In genomic region chr1:138619996-138620461, GRCm38 (mm10) we compare ENCODE assay signal across 8 mouse cellular contexts. TPM values are rescaled to one million over a fixed set of nuclear protein-coding genes. Genes with fewer than 3 reads are reported as not detected.
DNase-seq lines count a peak whose midpoint lies in the region; ATAC-seq and TF ChIP-seq lines count a peak whose summit lies in the region.

Gene Nek7 (minus strand): TSS chr1:138620141.

- no peaks in the 10 kb centered on the region for H3K79me2 ChIP-seq in heart, adult 2 months (replicated peaks; ENCODE audit: control insufficient read depth, insufficient read depth, low read length)

- peak within 1 kb of the TSS; percentile 75 for H3K4me2 ChIP-seq in limb, embryonic 11.5 days (ENCODE audit: low read depth, severe bottlenecking)
- peak within 1 kb of the TSS; percentile 79 for H3K4me2 ChIP-seq in midbrain, embryonic 12.5 days (replicated peaks)

- intact Hi-C loops in heart, adult 2 months (cut with DNase I) = loop anchor here (1.0 to 5.0 kb wide), 5 partner anchors 43 to 293 kb away; no protein-coding TSS in a partner anchor

- TF ChIP-seq CTCF in Patski (IDR thresholded peaks at IDR 0.05) = peak; percentile 76
- TF ChIP-seq CTCF in heart, adult 2 months (IDR thresholded peaks at IDR 0.05) = peak; percentile 83

- H3K4me1 ChIP-seq in embryonic facial prominence, embryonic 10.5 days = peaks cover 24% of the 10 kb centered on the region
- H3K4me1 ChIP-seq in heart, adult 2 months (ENCODE audit: control insufficient read depth, insufficient read depth, low read length) = peaks cover 7% of the 10 kb centered on the region
- H3K4me1 ChIP-seq in limb, embryonic 11.5 days (ENCODE audit: control insufficient read depth, insufficient read depth, low read length) = 0 out of 2 replicates have a peak, but pooled peaks cover 7% of the 10 kb centered on the region
- peaks cover 19% of the 10 kb centered on the region for H3K4me1 ChIP-seq in midbrain, embryonic 12.5 days

- DNase-seq in 3T3-L1 (ENCODE audit: low read depth, low spot score) = peak; percentile 86
- no peak for DNase-seq in Patski (ENCODE audit: low read depth, low spot score)
- peak; percentile 43 for DNase-seq in embryonic facial prominence, embryonic 10.5 days (ENCODE audit: low spot score)
- DNase-seq in heart, adult 2 months = peak; percentile 26 to 45
- DNase-seq in kidney, adult 11 months = peak; percentile 66
- peak; percentile 60 for DNase-seq in limb, embryonic 11.5 days (ENCODE audit: low spot score)
- DNase-seq in thymus, postnatal 14 days = peak; percentile 57

- no peak for TF ChIP-seq POLR2A in heart, adult 2 months (IDR thresholded peaks at IDR 0.05; ENCODE audit: insufficient read depth, low read depth, low read length)

- H3K9ac ChIP-seq in heart, adult 2 months (ENCODE audit: low read depth, low read length) = peak within 1 kb of the TSS; percentile 94
- peak within 1 kb of the TSS; percentile 83 for H3K9ac ChIP-seq in limb, embryonic 11.5 days (ENCODE audit: low read length)
- H3K9ac ChIP-seq in midbrain, embryonic 12.5 days (replicated peaks) = peak within 1 kb of the TSS; percentile 78

- CTCF ChIA-PET in Patski (lab: Charles Lee) = interaction anchor here (0.7 to 3.7 kb wide), 28 partner anchors 12 to 294 kb away, joined by 3 to 15 read pairs (median 4); no protein-coding TSS in a partner anchor

- 3% methylated on average over 11 of the region's 11 CpGs for whole genome bisulfite sequencing in embryonic facial prominence, embryonic 10.5 days
- WGBS in heart, adult 2 months = 3% methylated on average over 11 of the region's 11 CpGs
- WGBS in limb, embryonic 11.5 days = 3% methylated on average over 11 of the region's 11 CpGs
- 2% methylated on average over 11 of the region's 11 CpGs for WGBS in midbrain, embryonic 12.5 days

- H3K9me3 ChIP-seq in embryonic facial prominence, embryonic 10.5 days = no peaks in the 10 kb centered on the region
- no peaks in the 10 kb centered on the region for H3K9me3 ChIP-seq in limb, embryonic 11.5 days (ENCODE audit: control insufficient read depth, low read length)
- no peaks in the 10 kb centered on the region for H3K9me3 ChIP-seq in midbrain, embryonic 12.5 days

- POLR2A ChIA-PET in Patski (lab: Charles Lee) = interaction anchor here (0.7 to 2.3 kb wide), 2 partner anchors 12 to 63 kb away, joined by 4 to 6 read pairs; no protein-coding TSS in a partner anchor

- H3K36me3 ChIP-seq in embryonic facial prominence, embryonic 10.5 days (replicated peaks) = no peaks in the 10 kb centered on the region
- peaks cover 15% of the 10 kb centered on the region for H3K36me3 ChIP-seq in heart, adult 2 months (ENCODE audit: control insufficient read depth, insufficient read depth, low read length)
- H3K36me3 ChIP-seq in limb, embryonic 11.5 days (ENCODE audit: control insufficient read depth, insufficient read depth, low read length) = no peaks in the 10 kb centered on the region
- H3K36me3 ChIP-seq in midbrain, embryonic 12.5 days = no peaks in the 10 kb centered on the region

- TF ChIP-seq EP300 in heart, adult 2 months (IDR thresholded peaks at IDR 0.05; ENCODE audit: insufficient read depth, low read depth, low read length) = no peak

- H3K27me3 ChIP-seq in Patski = no peaks in the 10 kb centered on the region
- H3K27me3 ChIP-seq in embryonic facial prominence, embryonic 10.5 days (replicated peaks; ENCODE audit: low read depth, poor library complexity, severe bottlenecking) = no peaks in the 10 kb centered on the region
- H3K27me3 ChIP-seq in heart, adult 2 months (ENCODE audit: control insufficient read depth, insufficient read depth, low read length) = no peaks in the 10 kb centered on the region
- no peaks in the 10 kb centered on the region for H3K27me3 ChIP-seq in limb, embryonic 11.5 days (ENCODE audit: control insufficient read depth, insufficient read depth, low read length)
- H3K27me3 ChIP-seq in midbrain, embryonic 12.5 days = no peaks in the 10 kb centered on the region

- peak within 1 kb of the TSS; percentile 95 for H3K27ac ChIP-seq in embryonic facial prominence, embryonic 10.5 days (replicated peaks)
- H3K27ac ChIP-seq in heart, adult 2 months = peak within 1 kb of the TSS; percentile 98
- peak within 1 kb of the TSS; percentile 93 for H3K27ac ChIP-seq in limb, embryonic 11.5 days (replicated peaks; ENCODE audit: low read depth, low read length)
- H3K27ac ChIP-seq in midbrain, embryonic 12.5 days (replicated peaks) = peak within 1 kb of the TSS; percentile 95

- ATAC-seq in Patski = peak; percentile 37
- ATAC-seq in limb, embryonic 11.5 days (ENCODE audit: insufficient number of reproducible peaks, low FRiP score, low TSS enrichment, low read depth) = no peak
- ATAC-seq in midbrain, embryonic 12.5 days (ENCODE audit: low FRiP score, low read depth) = peak; percentile 2; the same call in 1 of the 2 replicates

- H3K4me3 ChIP-seq in embryonic facial prominence, embryonic 10.5 days = peak within 1 kb of the TSS; percentile 95
- peak within 1 kb of the TSS; percentile 84 for H3K4me3 ChIP-seq in heart, adult 2 months
- H3K4me3 ChIP-seq in limb, embryonic 11.5 days (ENCODE audit: low read depth, low read length) = peak within 1 kb of the TSS; percentile 94
- H3K4me3 ChIP-seq in midbrain, embryonic 12.5 days = peak within 1 kb of the TSS; percentile 94

- in situ Hi-C loops in Patski (cut with MboI; ENCODE audit: low pct_unique_long_range_greater_than_20kb) = loop anchor here (5.0 to 10.0 kb wide), 2 partner anchors 225 to 288 kb away; partner anchors contain the start of gene Lhx9

RNA-seq across cellular contexts. Expression of gene Nek7, which starts in this region (rescaled TPM):
- 72.7 TPM for polyA plus RNA-seq in Patski (2021)
- 23.1 and 23.9 TPM in 2 replicates for polyA plus RNA-seq in embryonic facial prominence, embryonic 10.5 days (2016; fragmentation: Nextera tagmentation; extraction: Ambion mirVana)
- 10 to 100 TPM; 69.9 to 79.7 TPM for total RNA-seq in heart, adult 2 months (2021)
- 17.3 and 40.0 TPM in 2 replicates for polyA plus RNA-seq in heart, adult 2 months (2012; rRNA removed)
- 37.9 and 39.0 TPM in 2 replicates for polyA plus RNA-seq in limb, embryonic 11.5 days (2014; fragmentation: Nextera tagmentation; extraction: Ambion mirVana)
- 31.0 and 31.8 TPM in 2 replicates for polyA plus RNA-seq in midbrain, embryonic 12.5 days (2016; fragmentation: Nextera tagmentation; extraction: Ambion mirVana)
